Mouse (Mus musculus) adrenal gland, adult 18-20 months (tissue): Measurements from ENCODE around the gene Ctso. TPM values are rescaled to one million over a fixed set of nuclear protein-coding genes. Genes with fewer than 3 reads are reported as not detected.
A peak's percentile ranks its signal among the peaks of the same experiment; 100 is the strongest.

ENCODE experiments used
- DNase-seq, 2 experiments: peaks; one replicate each; pipeline ENCODE4 v3.0.0; 2021 to 2022; ENCODE audit warnings: low spot score in 2 of 2
- long read RNA-seq, 2 experiments: library from polyadenylated mRNA; stranded (forward); transcript quantifications; one replicate each; pipeline ENCODE4 v2.0.0; 2021
- total RNA-seq, 2 experiments: library from RNA; stranded (reverse); gene quantifications; 1 replicate in 1 of 2; 2 replicates in 1 of 2; pipeline ENCODE4 v1.2.3; 2021

The Ctso gene
- total RNA-seq: 10 to 100 TPM; 28.7 to 67.3 TPM
- long read RNA-seq, experiment 1, transcript Ctso-201 (8 exons, 3,468 nt): major isoform, 51 of 58 reads
- long read RNA-seq, experiment 1, partial matches to known transcripts: 1 of 58 reads
- long read RNA-seq, experiment 1, other reads (novel, unspliced or antisense): 6 of 58 reads
- long read RNA-seq, experiment 2, transcript Ctso-201 (8 exons, 3,468 nt): major isoform, 282 of 326 reads
- long read RNA-seq, experiment 2, partial matches to known transcripts: 26 of 326 reads
- long read RNA-seq, experiment 2, other reads (novel, unspliced or antisense): 18 of 326 reads

GRCm38 (mm10) chr3:81932141-81933101, at the start of gene Ctso:
Gene Ctso, plus strand, starts transcription at chr3:81932601.
- DNase-seq: peak; percentile 87

DNA sequence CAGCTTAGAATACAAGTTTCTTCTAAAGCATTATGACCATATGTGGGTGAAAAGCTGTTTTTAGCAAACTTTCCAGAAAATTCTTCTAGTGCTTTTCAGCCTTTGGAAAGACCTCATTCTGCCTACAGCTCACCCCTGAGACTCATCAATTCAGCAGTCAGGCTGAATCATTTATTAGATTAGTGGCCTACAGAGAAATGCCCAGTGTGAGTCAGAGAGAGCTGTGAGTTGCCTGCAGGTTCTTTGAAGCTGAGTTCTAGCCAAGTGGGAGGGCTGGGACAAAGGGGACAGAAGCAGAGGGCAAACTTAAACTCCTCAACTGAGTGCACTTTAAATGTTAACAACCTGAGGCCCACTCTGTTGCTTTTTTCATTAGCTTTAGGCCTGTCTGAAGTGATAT, 48.5 kb upstream of the Ctso start:
- DNase-seq: peak in 1 of 2 experiments; percentile 22

DNA sequence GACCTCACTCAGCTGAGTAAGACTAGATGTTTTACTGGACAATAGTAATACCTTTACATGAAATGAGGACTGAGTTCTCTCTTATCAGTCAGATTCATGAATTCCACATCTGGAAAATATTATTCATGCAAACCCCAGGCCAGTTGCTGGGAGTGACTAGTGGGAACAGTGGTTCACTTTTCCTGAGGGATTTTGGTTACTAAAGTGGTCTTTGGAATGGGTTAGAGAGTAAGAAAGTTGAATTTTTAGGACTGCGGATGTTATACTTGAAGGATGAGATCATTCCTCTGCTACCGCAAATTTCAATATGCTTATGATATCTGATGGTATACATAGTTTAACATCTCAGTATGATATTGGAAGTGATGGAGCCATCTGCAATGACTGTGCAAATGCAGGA, 46.8 kb upstream of the Ctso start:
- no peak for DNase-seq

DNA sequence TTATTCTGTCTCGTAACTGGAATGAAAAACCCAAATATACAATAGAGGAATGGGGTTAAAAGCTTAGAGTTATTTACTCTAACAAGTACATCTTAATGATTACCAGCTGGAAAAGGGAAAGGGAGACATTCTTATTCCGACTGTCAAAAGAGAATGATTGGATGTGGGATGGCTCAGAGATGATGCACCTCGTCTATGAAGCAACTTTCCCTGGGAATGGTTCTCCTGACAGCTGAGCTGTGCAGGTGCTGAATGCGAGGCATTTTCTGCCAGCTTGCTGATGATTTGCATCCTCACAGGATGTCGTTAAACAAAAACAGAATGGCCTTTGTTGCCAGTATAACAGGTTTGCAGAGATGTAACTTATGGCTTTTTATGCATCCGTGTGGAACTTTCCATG, 43.3 kb upstream of the Ctso start:
- no peak for DNase-seq

DNA sequence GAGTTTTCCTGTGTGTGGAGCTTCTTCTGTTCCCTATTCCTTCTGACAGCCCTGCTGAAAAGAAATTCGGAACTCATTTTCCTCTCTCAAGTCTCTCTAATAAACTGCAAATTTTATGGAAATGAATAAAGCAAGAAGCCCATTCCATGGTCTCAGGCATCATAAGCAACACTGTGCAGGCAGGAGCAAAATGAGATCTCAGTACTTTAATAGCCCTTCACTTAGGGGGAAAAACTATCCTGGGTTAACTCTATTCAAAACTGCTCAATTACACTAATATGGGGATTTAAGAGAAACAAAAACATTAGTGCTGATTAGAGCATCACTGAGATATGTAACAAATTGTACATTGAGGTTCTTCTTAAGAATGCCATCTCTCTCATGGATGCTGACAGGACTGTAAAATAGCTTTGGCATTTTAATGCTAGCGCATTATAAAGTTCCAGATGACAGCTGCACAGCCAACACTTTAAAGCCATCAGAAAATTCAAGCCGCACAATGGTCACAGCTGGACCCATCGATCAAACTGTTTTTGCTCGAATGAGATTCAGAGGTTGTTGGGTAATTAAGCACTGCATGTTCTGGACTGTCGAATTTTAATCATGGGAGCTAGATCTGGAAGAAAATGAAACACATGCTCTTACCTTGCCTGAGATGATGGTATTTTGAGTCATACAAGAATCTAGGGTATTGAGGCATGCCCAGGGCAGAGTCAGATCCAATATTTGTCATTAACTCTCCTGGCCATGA, 21.9 kb upstream of the Ctso start:
- no peak for DNase-seq

- no peak for DNase-seq
Observed at GRCm38 (mm10) chr3:81916030-81916686, 16.2 kb upstream of the Ctso start.

DNA sequence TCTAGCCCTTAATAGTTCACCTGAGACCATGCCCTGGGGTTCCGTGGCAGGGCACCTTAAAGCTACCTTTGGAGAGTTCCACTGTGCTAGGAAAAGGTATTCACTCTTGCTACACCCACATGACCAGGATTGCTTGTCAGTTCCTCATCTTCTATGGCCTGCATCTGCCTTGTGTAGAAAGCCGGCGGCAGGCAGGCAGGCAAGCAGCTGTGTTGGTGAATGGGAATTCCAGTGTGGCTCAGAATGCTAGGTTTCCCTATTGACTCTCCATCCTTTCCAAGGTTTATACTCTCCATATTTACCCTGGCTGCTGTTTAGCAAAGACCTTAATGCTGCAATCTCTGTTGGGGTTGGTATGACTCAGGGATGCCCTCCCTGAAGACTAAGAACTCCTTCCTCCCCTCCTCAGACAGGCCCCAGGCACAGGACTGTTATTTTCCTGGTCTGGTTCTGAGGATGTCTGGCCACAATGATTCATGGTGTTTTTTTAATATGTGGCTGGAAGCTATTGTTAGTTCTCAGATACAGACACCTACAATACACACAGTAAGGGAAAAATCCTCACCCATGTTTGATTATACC, 15.0 kb upstream of the Ctso start:
- DNase-seq: no peak

DNA sequence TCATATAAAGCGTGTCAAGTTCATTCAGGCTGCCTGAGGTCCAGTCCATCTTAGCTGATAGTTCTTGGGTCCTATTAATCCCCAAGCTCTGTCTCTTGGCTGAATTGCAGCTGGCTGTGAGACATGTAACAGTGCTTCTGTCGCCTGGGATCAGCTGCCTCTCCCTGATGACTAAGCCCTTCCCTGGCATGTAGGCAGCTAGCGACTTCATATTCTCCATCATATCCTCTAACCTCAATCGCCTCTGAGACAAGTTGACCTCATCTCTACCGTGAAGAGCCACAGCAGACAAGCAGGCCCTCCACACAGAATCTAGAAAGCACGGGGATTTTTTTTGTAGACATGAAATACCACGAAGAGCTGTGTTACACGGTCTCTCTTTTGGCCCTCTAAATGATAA, 14.2 kb upstream of the Ctso start:
- no peak for DNase-seq

GRCm38 (mm10) chr3:81919681-81920080, 12.7 kb upstream of the Ctso start:
- no peak for DNase-seq

- no peak for DNase-seq
Observed at GRCm38 (mm10) chr3:81922910-81923309, 9.5 kb upstream of the Ctso start.

GRCm38 (mm10) chr3:81924931-81925330, 7.5 kb upstream of the Ctso start:
- no peak for DNase-seq

DNA sequence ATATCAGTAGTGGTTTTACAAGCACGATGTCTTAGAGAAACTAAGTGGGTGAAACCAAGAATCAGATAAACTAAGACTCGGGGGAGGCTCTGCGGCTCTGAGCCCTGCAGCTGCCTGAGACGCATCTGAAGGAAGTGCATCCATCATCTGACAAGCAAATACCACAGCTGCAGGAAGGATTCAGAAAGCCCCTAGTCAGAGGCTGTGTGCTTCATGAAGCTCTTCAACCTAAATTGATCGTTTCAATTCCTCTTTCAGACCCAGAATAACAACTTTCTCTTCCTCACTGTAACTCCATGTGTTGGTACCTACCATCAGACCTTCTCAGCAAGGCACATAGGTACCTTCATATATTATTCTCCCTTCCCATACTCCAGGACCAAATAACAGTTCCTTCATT, 6.5 kb upstream of the Ctso start:
- no peak for DNase-seq

GRCm38 (mm10) chr3:81926764-81927325, 5.6 kb upstream of the Ctso start:
- no peak for DNase-seq

DNA sequence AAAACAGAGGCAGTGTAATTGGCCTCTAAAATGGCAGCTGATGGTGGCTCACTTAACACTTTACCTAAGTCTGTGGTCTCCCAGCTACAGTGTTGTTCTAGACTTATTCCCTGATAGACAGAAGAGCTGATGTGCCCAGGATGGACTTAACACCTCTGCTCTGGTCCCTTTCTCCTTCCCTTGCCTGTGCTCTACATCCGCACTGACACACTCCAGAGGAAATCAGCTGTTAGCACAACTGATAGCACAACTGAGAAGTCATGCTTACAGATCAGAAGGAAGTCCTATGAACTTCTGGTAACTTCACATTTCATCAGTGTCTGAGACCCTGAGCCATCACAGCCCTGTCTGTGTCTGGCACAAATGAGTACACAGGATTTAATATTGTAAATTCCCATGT, 3.3 kb upstream of the Ctso start:
- no peak for DNase-seq

GRCm38 (mm10) chr3:81931695-81932094, 706 bp upstream of the Ctso start:
- DNase-seq: no peak

- DNase-seq: no peak
Observed at GRCm38 (mm10) chr3:81933348-81933747, 947 bp downstream of the Ctso start.

- no peak for DNase-seq
Observed at GRCm38 (mm10) chr3:81938924-81939323, 6.5 kb downstream of the Ctso start.

GRCm38 (mm10) chr3:81942341-81942740, 9.9 kb downstream of the Ctso start:
- no peak for DNase-seq

DNA sequence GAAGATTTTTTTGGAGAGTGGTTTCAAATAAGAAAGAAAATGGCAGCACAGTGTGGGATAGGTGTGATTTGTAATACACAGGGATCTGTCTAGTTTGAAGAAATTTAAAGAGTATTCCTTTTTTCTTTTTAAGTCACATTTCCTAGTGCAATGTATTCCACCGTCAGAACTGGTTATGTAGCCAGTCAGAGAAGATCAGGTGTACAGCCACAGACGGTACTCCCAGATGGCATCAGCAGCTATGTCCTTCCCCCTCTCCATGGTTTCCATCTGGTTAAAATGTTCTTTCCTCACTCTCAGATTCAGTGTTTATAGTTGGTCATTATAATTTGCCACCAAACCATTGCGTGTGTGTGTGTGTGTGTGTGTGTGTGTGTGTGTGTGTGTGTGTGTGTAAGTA, 10.7 kb downstream of the Ctso start:
- no peak for DNase-seq

DNA sequence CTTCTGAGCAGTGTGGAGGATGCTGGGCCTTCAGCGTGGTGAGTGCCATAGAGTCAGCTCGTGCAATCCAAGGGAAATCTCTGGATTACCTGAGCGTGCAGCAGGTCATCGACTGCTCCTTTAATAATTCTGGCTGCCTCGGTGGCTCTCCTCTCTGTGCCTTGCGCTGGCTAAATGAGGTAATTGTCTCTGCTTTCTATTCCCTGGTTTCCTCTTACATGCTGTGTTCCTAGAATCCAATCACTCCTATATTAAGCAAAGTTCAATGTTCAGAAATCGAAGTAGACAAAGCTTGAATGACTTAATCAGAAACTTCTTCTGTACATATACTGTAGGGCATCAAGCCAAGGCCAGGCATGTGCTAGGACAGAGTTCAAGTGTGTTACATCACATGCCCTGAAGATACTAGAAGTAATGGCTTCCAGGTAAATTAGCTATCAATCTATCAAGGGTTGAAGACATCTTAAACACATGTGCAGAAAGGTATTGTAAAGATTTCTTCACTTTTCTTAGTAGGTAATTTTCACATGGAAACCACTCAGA, 12.5 kb downstream of the Ctso start:
- no peak for DNase-seq
